8 mouse cellular contexts compared by ENCODE assay signal in the genomic region with DNA sequence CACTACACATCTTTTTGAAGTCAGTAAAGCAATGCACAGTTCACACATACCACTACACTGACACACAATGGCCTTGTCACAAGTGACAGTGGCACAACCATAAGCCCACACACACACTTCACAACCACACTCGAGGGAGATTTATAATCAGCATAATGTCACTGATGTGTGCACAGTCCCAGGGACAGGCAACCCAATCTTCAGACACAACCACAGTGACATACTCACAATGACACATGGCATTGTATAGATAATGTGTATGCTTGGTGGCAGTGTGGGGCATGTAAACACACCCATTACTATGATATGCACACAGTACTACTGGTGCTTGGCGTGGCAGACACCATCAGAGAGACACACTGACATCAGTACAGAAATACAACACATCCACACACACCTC. TPM values are rescaled to one million over a fixed set of nuclear protein-coding genes. Genes with fewer than 3 reads are reported as not detected.
DNase-seq lines count a peak whose midpoint lies in the region; ATAC-seq and TF ChIP-seq lines count a peak whose summit lies in the region.

No protein-coding gene starts in this region.

- no peak for ATAC-seq in limb, embryonic 15.5 days (ENCODE audit: insufficient number of reproducible peaks, low FRiP score, low TSS enrichment, low read depth)
- ATAC-seq in stomach, embryonic 16.5 days (ENCODE audit: insufficient read depth, low FRiP score), result no peak; the same call in 1 of the 2 replicates

- H3K36me3 ChIP-seq in heart, embryonic 10.5 days, result no peaks in the 10 kb centered on the region
- no peaks in the 10 kb centered on the region for H3K36me3 ChIP-seq in thymus, adult 2 months (ENCODE audit: control insufficient read depth, insufficient read depth, low read length)
- H3K36me3 ChIP-seq in limb, embryonic 15.5 days, result no peaks in the 10 kb centered on the region
- H3K36me3 ChIP-seq in stomach, embryonic 16.5 days (ENCODE audit: control insufficient read depth, insufficient read depth, low read length), result no peaks in the 10 kb centered on the region

- no peak overlapping the region for H3K9ac ChIP-seq in limb, embryonic 15.5 days
- H3K9ac ChIP-seq in stomach, embryonic 16.5 days (ENCODE audit: low read length), result peak overlapping the region; percentile 34; the same call in 1 of the 2 replicates

- TF ChIP-seq CTCF in thymus, adult 2 months (IDR thresholded peaks at IDR 0.05; ENCODE audit: borderline replicate concordance, control insufficient read depth, extremely low read depth, insufficient read depth, low read length, poor library complexity), result no peak

- no peaks in the 10 kb centered on the region for H3K9me3 ChIP-seq in heart, embryonic 10.5 days
- no peaks in the 10 kb centered on the region for H3K9me3 ChIP-seq in limb, embryonic 15.5 days
- H3K9me3 ChIP-seq in stomach, embryonic 16.5 days (replicated peaks; ENCODE audit: control insufficient read depth, low read length), result no peaks in the 10 kb centered on the region

- H3K4me1 ChIP-seq in heart, embryonic 10.5 days, result peaks cover 37% of the 10 kb centered on the region
- H3K4me1 ChIP-seq in thymus, adult 2 months (replicated peaks; ENCODE audit: control insufficient read depth, insufficient read depth, low read length), result peaks cover 22% of the 10 kb centered on the region
- peaks cover 39% of the 10 kb centered on the region for H3K4me1 ChIP-seq in limb, embryonic 15.5 days
- H3K4me1 ChIP-seq in stomach, embryonic 16.5 days (ENCODE audit: control insufficient read depth, insufficient read depth, low read length), result peaks cover 24% of the 10 kb centered on the region

- no peak for DNase-seq in heart, embryonic 10.5 days (ENCODE audit: low spot score)
- no peak for DNase-seq in heart, adult 18-20 months
- no peak for DNase-seq in thymus, adult 2 months
- DNase-seq in thymus, postnatal 10 days (ENCODE audit: low spot score in 2 of 2), result no peak
- no peak for DNase-seq in left cerebral cortex, postnatal 4 days
- no peak for DNase-seq in right cerebral cortex, adult 18-20 months

- 29% methylated on average over 2 of the region's 2 CpGs for WGBS in heart, embryonic 10.5 days
- 42% methylated on average over 2 of the region's 2 CpGs for WGBS in thymus, adult 2 months
- 42% methylated on average over 2 of the region's 2 CpGs for WGBS in limb, embryonic 15.5 days
- 36% methylated on average over 2 of the region's 2 CpGs for WGBS in stomach, embryonic 16.5 days

- intact Hi-C loops in left cerebral cortex, postnatal 4 days (cut with DNase I), result loop anchor here (5.0 kb wide), 1 partner anchor 76 kb away; no protein-coding TSS in a partner anchor

- H3K27ac ChIP-seq in heart, embryonic 10.5 days, result peak overlapping the region; percentile 88; the same call in 1 of the 2 replicates
- 0 out of 2 replicates have a peak overlapping the region, but pooled peaks have one; percentile 5 for H3K27ac ChIP-seq in thymus, adult 2 months (ENCODE audit: control insufficient read depth, insufficient read depth, low read length)
- H3K27ac ChIP-seq in limb, embryonic 15.5 days, result peak overlapping the region; percentile 93
- H3K27ac ChIP-seq in stomach, embryonic 16.5 days (ENCODE audit: low read length), result peak overlapping the region; percentile 77

- H3K4me3 ChIP-seq in heart, embryonic 10.5 days, result peak overlapping the region; percentile 64; the same call in 1 of the 2 replicates
- no peak overlapping the region for H3K4me3 ChIP-seq in thymus, adult 2 months (ENCODE audit: control insufficient read depth, insufficient read depth, low read length)
- H3K4me3 ChIP-seq in limb, embryonic 15.5 days, result no peak overlapping the region
- H3K4me3 ChIP-seq in stomach, embryonic 16.5 days (replicated peaks; ENCODE audit: low read length), result no peak overlapping the region

- H3K4me2 ChIP-seq in limb, embryonic 15.5 days, result no peak overlapping the region
- peak overlapping the region; percentile 93; the same call in 1 of the 2 replicates for H3K4me2 ChIP-seq in stomach, embryonic 16.5 days (ENCODE audit: low read depth, low read length)

- TF ChIP-seq POLR2A in thymus, adult 2 months (IDR thresholded peaks at IDR 0.05; ENCODE audit: control insufficient read depth, extremely low read depth, insufficient read depth, low read length, poor library complexity), result no peak

- H3K27me3 ChIP-seq in heart, embryonic 10.5 days (ENCODE audit: insufficient read depth, poor library complexity, severe bottlenecking), result no peaks in the 10 kb centered on the region
- no peaks in the 10 kb centered on the region for H3K27me3 ChIP-seq in thymus, adult 2 months (ENCODE audit: control insufficient read depth, insufficient read depth, low read length)
- H3K27me3 ChIP-seq in limb, embryonic 15.5 days, result no peaks in the 10 kb centered on the region
- no peaks in the 10 kb centered on the region for H3K27me3 ChIP-seq in stomach, embryonic 16.5 days (ENCODE audit: control insufficient read depth, insufficient read depth, low read length)

RNA-seq across cellular contexts. Expression of a gene that starts 9.6 kb away (rescaled TPM):
- polyA plus RNA-seq in heart, embryonic 10.5 days (2016; fragmentation: Nextera tagmentation; extraction: Ambion mirVana), result 19.6 and 31.0 TPM in 2 replicates
- 10 to 100 TPM; 26.3 to 29.6 TPM for total RNA-seq in heart, adult 18-20 months (2021)
- polyA plus RNA-seq in thymus, adult 2 months (2012; rRNA removed), result 39.4 and 43.0 TPM in 2 replicates
- polyA plus RNA-seq in limb, embryonic 15.5 days (2015; fragmentation: Nextera tagmentation; extraction: Ambion mirVana), result 26.6 and 27.0 TPM in 2 replicates
- 16.7 and 18.8 TPM in 2 replicates for polyA plus RNA-seq in stomach, embryonic 16.5 days (2015; fragmentation: Nextera tagmentation; extraction: Ambion mirVana)
- 10 to 100 TPM; 86.2 to 91.5 TPM for total RNA-seq in left cerebral cortex, postnatal 4 days (2021)

RNA-seq across cellular contexts. Expression of a gene that starts 12.0 kb away (rescaled TPM):
- 8.3 and 9.5 TPM in 2 replicates for polyA plus RNA-seq in heart, embryonic 10.5 days (2016; fragmentation: Nextera tagmentation; extraction: Ambion mirVana)
- total RNA-seq in heart, adult 18-20 months (2021), result 1 to 10 TPM; 3.8 to 5.6 TPM
- polyA plus RNA-seq in thymus, adult 2 months (2012; rRNA removed), result 49.8 and 84.9 TPM in 2 replicates
- 6.4 and 7.0 TPM in 2 replicates for polyA plus RNA-seq in limb, embryonic 15.5 days (2015; fragmentation: Nextera tagmentation; extraction: Ambion mirVana)
- 3.7 and 4.1 TPM in 2 replicates for polyA plus RNA-seq in stomach, embryonic 16.5 days (2015; fragmentation: Nextera tagmentation; extraction: Ambion mirVana)
- total RNA-seq in left cerebral cortex, postnatal 4 days (2021), result 10 to 100 TPM; 45.7 to 51.8 TPM

RNA-seq across cellular contexts. Expression of a gene that starts 22.7 kb away (rescaled TPM):
- 6.2 and 10.0 TPM in 2 replicates for polyA plus RNA-seq in heart, embryonic 10.5 days (2016; fragmentation: Nextera tagmentation; extraction: Ambion mirVana)
- 10 to 100 TPM; 15.3 to 16.2 TPM for total RNA-seq in heart, adult 18-20 months (2021)
- polyA plus RNA-seq in thymus, adult 2 months (2012; rRNA removed), result 44.7 and 62.2 TPM in 2 replicates
- 23.9 and 28.1 TPM in 2 replicates for polyA plus RNA-seq in limb, embryonic 15.5 days (2015; fragmentation: Nextera tagmentation; extraction: Ambion mirVana)
- polyA plus RNA-seq in stomach, embryonic 16.5 days (2015; fragmentation: Nextera tagmentation; extraction: Ambion mirVana), result 11.8 and 12.8 TPM in 2 replicates
- total RNA-seq in left cerebral cortex, postnatal 4 days (2021), result 10 to 100 TPM; 42.8 to 46.5 TPM

RNA-seq across cellular contexts. Expression of a gene that starts 36.8 kb away (rescaled TPM):
- 0.31 and 1.0 TPM in 2 replicates for polyA plus RNA-seq in heart, embryonic 10.5 days (2016; fragmentation: Nextera tagmentation; extraction: Ambion mirVana)
- 1 to 10 TPM; 4.4 to 7.5 TPM for total RNA-seq in heart, adult 18-20 months (2021)
- 3.2 and 4.1 TPM in 2 replicates for polyA plus RNA-seq in thymus, adult 2 months (2012; rRNA removed)
- 5.3 and 5.4 TPM in 2 replicates for polyA plus RNA-seq in limb, embryonic 15.5 days (2015; fragmentation: Nextera tagmentation; extraction: Ambion mirVana)
- 4.6 and 4.8 TPM in 2 replicates for polyA plus RNA-seq in stomach, embryonic 16.5 days (2015; fragmentation: Nextera tagmentation; extraction: Ambion mirVana)
- total RNA-seq in left cerebral cortex, postnatal 4 days (2021), result 1 to 10 TPM in 1 of 2 experiments, under 1 TPM in 1; 0.97 to 1.8 TPM

RNA-seq across cellular contexts. Expression of a gene that starts 52.2 kb away (rescaled TPM):
- 0.54 and 0.57 TPM in 2 replicates for polyA plus RNA-seq in heart, embryonic 10.5 days (2016; fragmentation: Nextera tagmentation; extraction: Ambion mirVana)
- total RNA-seq in heart, adult 18-20 months (2021), result 1 to 10 TPM; 1.2 to 1.7 TPM
- 0.26 and 0.46 TPM in 2 replicates for polyA plus RNA-seq in thymus, adult 2 months (2012; rRNA removed)
- 0.17 and 0.26 TPM in 2 replicates for polyA plus RNA-seq in limb, embryonic 15.5 days (2015; fragmentation: Nextera tagmentation; extraction: Ambion mirVana)
- 0.21 and 0.30 TPM in 2 replicates for polyA plus RNA-seq in stomach, embryonic 16.5 days (2015; fragmentation: Nextera tagmentation; extraction: Ambion mirVana)
- total RNA-seq in left cerebral cortex, postnatal 4 days (2021), result under 1 TPM; 0.14 to 0.30 TPM

Comparison
In these comparisons a context has a peak if more than half of its experiments do, and no peak if none do; other contexts are left out.
1. H3K27ac ChIP-seq: peak in every context shown above with its lines; median percentile 93 in limb, embryonic 15.5 days; 88 in heart, embryonic 10.5 days; 77 in stomach, embryonic 16.5 days; 5 in thymus, adult 2 months.